Comparison of ENCODE assay signal across 35 mouse cellular contexts in genomic region chr4:72835400-72835799, GRCm38 (mm10). TPM values are rescaled to one million over a fixed set of nuclear protein-coding genes. Genes with fewer than 3 reads are reported as not detected.
DNase-seq lines count a peak whose midpoint lies in the region; ATAC-seq and TF ChIP-seq lines count a peak whose summit lies in the region.
"Had no signal": no experiment of that assay in that cellular context is flagged by ENCODE, and none has a peak within 500 bp of the region (broad histone marks: within the 10 kb centered on the region; RNA-seq: fewer than 3 reads in every experiment).

No protein-coding gene starts in this region.

- H3K4me1 ChIP-seq in hindbrain, embryonic 12.5 days = no peaks in the 10 kb centered on the region
- no peaks in the 10 kb centered on the region for H3K4me1 ChIP-seq in hindbrain, embryonic 10.5 days (replicated peaks)
- no peaks in the 10 kb centered on the region for H3K4me1 ChIP-seq in hindbrain, postnatal 0 days (ENCODE audit: insufficient read depth, low read length)
- no peaks in the 10 kb centered on the region for H3K4me1 ChIP-seq in kidney, embryonic 15.5 days
- H3K4me1 ChIP-seq: heart, embryonic 10.5 days; heart, embryonic 15.5 days; limb, embryonic 10.5 days; limb, embryonic 15.5 days; liver, embryonic 13.5 days had no signal

- 52% methylated on average over 1 of the region's 1 CpGs for WGBS in hindbrain, embryonic 12.5 days
- 69% methylated on average over 1 of the region's 1 CpGs for WGBS in hindbrain, embryonic 10.5 days
- WGBS in hindbrain, postnatal 0 days = 29% methylated on average over 1 of the region's 1 CpGs
- WGBS in kidney, embryonic 15.5 days = 65% methylated on average over 1 of the region's 1 CpGs

- ATAC-seq in hindbrain, embryonic 12.5 days (ENCODE audit: low FRiP score) = peak; percentile 67
- peak; percentile 83 for ATAC-seq in hindbrain, postnatal 0 days
- no peak for ATAC-seq in kidney, embryonic 15.5 days (replicated peaks; ENCODE audit: low FRiP score)
- ATAC-seq: lung, postnatal 0 days had no signal

- H3K36me3 ChIP-seq in hindbrain, embryonic 12.5 days = no peaks in the 10 kb centered on the region
- H3K36me3 ChIP-seq in hindbrain, embryonic 10.5 days = no peaks in the 10 kb centered on the region
- no peaks in the 10 kb centered on the region for H3K36me3 ChIP-seq in hindbrain, postnatal 0 days (ENCODE audit: insufficient read depth, low read length)
- no peaks in the 10 kb centered on the region for H3K36me3 ChIP-seq in kidney, embryonic 15.5 days
- H3K36me3 ChIP-seq: G1E; heart, embryonic 10.5 days; heart, embryonic 15.5 days; limb, embryonic 10.5 days; limb, embryonic 15.5 days; liver, embryonic 13.5 days had no signal

- no peak for TF ChIP-seq POLR2A in brain, embryonic 14.5 days (IDR thresholded peaks at IDR 0.05; ENCODE audit: borderline replicate concordance, extremely low read depth, insufficient read depth, insufficient read length, poor library complexity, severe bottlenecking)

- no peak overlapping the region for H3K4me2 ChIP-seq in hindbrain, embryonic 12.5 days (replicated peaks)
- H3K4me2 ChIP-seq in hindbrain, postnatal 0 days (ENCODE audit: low read depth, low read length) = no peak overlapping the region
- H3K4me2 ChIP-seq in kidney, embryonic 15.5 days = no peak overlapping the region
- H3K4me2 ChIP-seq: heart, embryonic 15.5 days; limb, embryonic 15.5 days; liver, embryonic 13.5 days had no signal

- no peaks in the 10 kb centered on the region for H3K9me3 ChIP-seq in hindbrain, embryonic 12.5 days (replicated peaks)
- no peaks in the 10 kb centered on the region for H3K9me3 ChIP-seq in hindbrain, embryonic 10.5 days
- no peaks in the 10 kb centered on the region for H3K9me3 ChIP-seq in hindbrain, postnatal 0 days (ENCODE audit: low read length)
- no peaks in the 10 kb centered on the region for H3K9me3 ChIP-seq in kidney, embryonic 15.5 days (replicated peaks)
- H3K9me3 ChIP-seq: G1E; heart, embryonic 10.5 days; heart, embryonic 15.5 days; limb, embryonic 10.5 days; limb, embryonic 15.5 days; liver, embryonic 13.5 days had no signal

- no peak for TF ChIP-seq CTCF in brain, embryonic 14.5 days (IDR thresholded peaks at IDR 0.05; ENCODE audit: borderline replicate concordance, extremely low read depth, insufficient read depth, insufficient read length)
- TF ChIP-seq CTCF in hindbrain, postnatal 0 days (IDR thresholded peaks at IDR 0.05; ENCODE audit: low read depth) = no peak

- DNase-seq in cerebellum, postnatal 14 days = peak; percentile 2 to 33
- no peak for DNase-seq in cerebellum, adult 18-20 months
- no peak for DNase-seq in hindbrain, embryonic 10.5 days (ENCODE audit: low spot score)
- peak; percentile 51 for DNase-seq in brain, embryonic 14.5 days (ENCODE audit: low read depth)
- peak; percentile 68 for DNase-seq in hindbrain, postnatal 0 days (ENCODE audit: low spot score)
- DNase-seq in lung, postnatal 10 days = no peak
- DNase-seq: adrenal gland, postnatal 10 days; cerebellum, adult 11 months; cerebellum, postnatal 25 days; gastrocnemius, postnatal 14 days; kidney, adult 11 months; kidney, postnatal 36 days; liver, embryonic 13.5 days; lung, adult 18-20 months; right cerebral cortex, postnatal 4 days; thymus, adult 18-20 months; thymus, postnatal 36 days had no signal

- H3K4me3 ChIP-seq in hindbrain, embryonic 12.5 days = no peak overlapping the region
- H3K4me3 ChIP-seq in hindbrain, embryonic 10.5 days = no peak overlapping the region
- H3K4me3 ChIP-seq in hindbrain, postnatal 0 days (ENCODE audit: low read length) = no peak overlapping the region
- H3K4me3 ChIP-seq in kidney, embryonic 15.5 days (replicated peaks) = no peak overlapping the region
- H3K4me3 ChIP-seq: heart, embryonic 10.5 days; heart, embryonic 15.5 days; layer of hippocampus, adult 2 months; left cerebral cortex, adult 2 months; limb, embryonic 10.5 days; limb, embryonic 15.5 days; liver, embryonic 13.5 days had no signal

- no peak overlapping the region for H3K9ac ChIP-seq in hindbrain, embryonic 12.5 days
- H3K9ac ChIP-seq in hindbrain, postnatal 0 days (replicated peaks; ENCODE audit: low read length) = no peak overlapping the region
- H3K9ac ChIP-seq in kidney, embryonic 15.5 days = no peak overlapping the region
- H3K9ac ChIP-seq: heart, embryonic 15.5 days; limb, embryonic 15.5 days; liver, embryonic 13.5 days had no signal

- no peak overlapping the region for H3K27ac ChIP-seq in hindbrain, embryonic 12.5 days
- H3K27ac ChIP-seq in hindbrain, embryonic 10.5 days = no peak overlapping the region
- no peak overlapping the region for H3K27ac ChIP-seq in hindbrain, postnatal 0 days
- no peak overlapping the region for H3K27ac ChIP-seq in kidney, embryonic 15.5 days
- H3K27ac ChIP-seq: heart, embryonic 10.5 days; heart, embryonic 15.5 days; layer of hippocampus, adult 2 months; left cerebral cortex, adult 2 months; limb, embryonic 10.5 days; limb, embryonic 15.5 days; liver, embryonic 13.5 days; macrophage; stomach, postnatal 0 days had no signal

- no peaks in the 10 kb centered on the region for H3K27me3 ChIP-seq in hindbrain, embryonic 12.5 days
- H3K27me3 ChIP-seq in hindbrain, embryonic 10.5 days (ENCODE audit: insufficient read depth, poor library complexity, severe bottlenecking) = no peaks in the 10 kb centered on the region
- H3K27me3 ChIP-seq in hindbrain, postnatal 0 days (ENCODE audit: insufficient read depth, low read length) = no peaks in the 10 kb centered on the region
- no peaks in the 10 kb centered on the region for H3K27me3 ChIP-seq in kidney, embryonic 15.5 days
- H3K27me3 ChIP-seq: heart, embryonic 15.5 days; limb, embryonic 15.5 days; liver, embryonic 13.5 days had no signal

RNA-seq across cellular contexts. Expression of gene Aldoart1, which starts 17.0 kb away (rescaled TPM):
- not detected in 2 replicates for polyA plus RNA-seq in hindbrain, embryonic 12.5 days (2016; fragmentation: Nextera tagmentation; extraction: Ambion mirVana)
- polyA plus RNA-seq in hindbrain, embryonic 10.5 days (2016; fragmentation: Nextera tagmentation; extraction: Ambion mirVana) = not detected in 2 replicates
- polyA plus RNA-seq in brain, embryonic 14.5 days (2012; rRNA removed) = not detected in 2 replicates
- total RNA-seq in hindbrain, postnatal 0 days (2014; rRNA removed) = not detected in 2 replicates
- polyA plus RNA-seq in hindbrain, postnatal 0 days (2015; fragmentation: Nextera tagmentation; extraction: Ambion mirVana) = not detected in 2 replicates
- 0.08 TPM in 1 of 2 replicates, not detected in the other for polyA plus RNA-seq in kidney, embryonic 15.5 days (2015; fragmentation: Nextera tagmentation; extraction: Ambion mirVana)
- total RNA-seq: adrenal gland, postnatal 10 days; layer of hippocampus, adult 2 months; layer of hippocampus, postnatal 14 days; megakaryocyte-erythroid progenitor cell, adult 5-6 weeks; neutrophil, adult 5-6 weeks had no signal
- polyA plus RNA-seq: kidney, embryonic 14.5 days; limb, embryonic 15.5 days; liver, embryonic 13.5 days; lung, postnatal 0 days; macrophage; neural tube, embryonic 11.5 days; spleen, adult 2 months; stomach, postnatal 0 days had no signal

Comparison
In these comparisons a context has a peak if more than half of its experiments do, and no peak if none do; other contexts are left out.
1. DNase-seq: peak in cerebellum, postnatal 14 days (2 of 2), brain, embryonic 14.5 days (single experiment) and hindbrain, postnatal 0 days (single experiment); none in cerebellum, adult 18-20 months (0 of 2), hindbrain, embryonic 10.5 days (single experiment) and lung, postnatal 10 days (single experiment).